Mouse (Mus musculus): ENCODE measurements around the gene Zfp14.

DNA sequence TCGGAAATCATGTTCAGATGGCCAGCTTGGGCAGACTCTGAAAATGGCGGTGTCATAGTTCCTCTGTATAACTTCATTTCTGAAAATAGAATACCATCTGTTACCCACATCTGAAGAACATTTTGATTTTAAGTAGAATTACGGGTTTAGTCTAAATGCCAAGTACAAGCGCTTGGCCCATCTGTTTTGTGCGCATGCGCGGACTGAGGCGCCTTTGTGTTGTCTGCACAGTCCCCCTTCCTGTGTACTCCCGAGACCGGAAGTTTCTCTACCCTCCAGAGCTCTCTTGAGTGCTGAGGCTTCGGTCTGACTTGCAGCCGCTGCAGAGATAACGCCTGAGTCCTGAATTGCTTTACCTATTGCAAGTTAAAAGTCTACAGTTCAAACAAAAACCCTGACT is 48.1 kb upstream of the Zfp14 start:
- TF ChIP-seq POLR2A (IDR thresholded peaks at IDR 0.05; ENCODE audit: borderline replicate concordance, extremely low read depth, insufficient read depth, insufficient read length, poor library complexity, severe bottlenecking) (no peak), CTCF (IDR thresholded peaks at IDR 0.05; ENCODE audit: borderline replicate concordance, extremely low read depth, insufficient read depth, insufficient read length) (no peak)

Data from brain, embryonic 14.5 days (tissue).